Mouse (Mus musculus): ENCODE data around the gene D630045J12Rik. TPM values are rescaled to one million over a fixed set of nuclear protein-coding genes. Genes with fewer than 3 reads are reported as not detected.

The D630045J12Rik gene
- 1.5 TPM for polyA plus RNA-seq (2014; fragmentation: Illumina TruSeq; extraction: RNeasy Lipid Tissue Mini Kit (QIAGEN cat#74804); ENCODE audit: insufficient read depth, low read depth, low replicate concordance)

GRCm38 (mm10) chr6:38253736-38254641, at the start of gene D630045J12Rik:
TSS of gene D630045J12Rik (minus strand) at chr6:38254009.

GRCm38 (mm10) chr6:38298761-38299401, 45.1 kb upstream of the D630045J12Rik start, which contains the start of gene Zc3hav1l:
TSS of gene Zc3hav1l (minus strand) at chr6:38299259.

GRCm38 (mm10) chr6:38124207-38124835, 129.5 kb downstream of the D630045J12Rik start, which contains the start of gene Atp6v0a4:
TSS of gene Atp6v0a4 (minus strand) at chr6:38124586.

GRCm38 (mm10) chr6:38109160-38109795, 144.5 kb downstream of the D630045J12Rik start, which contains the start of gene Tmem213:
TSS of gene Tmem213 (plus strand) at chr6:38109255.

Other genes with a start within 250 kb of the D630045J12Rik start
- 0.52 TPM for gene Svopl, start 207.0 kb downstream of the D630045J12Rik start, polyA plus RNA-seq (2014; fragmentation: Illumina TruSeq; extraction: RNeasy Lipid Tissue Mini Kit (QIAGEN cat#74804); ENCODE audit: insufficient read depth, low read depth, low replicate concordance)
- gene Tmem213, start 144.8 kb downstream of the D630045J12Rik start, polyA plus RNA-seq (2014; fragmentation: Illumina TruSeq; extraction: RNeasy Lipid Tissue Mini Kit (QIAGEN cat#74804); ENCODE audit: insufficient read depth, low read depth, low replicate concordance), result 3.5 TPM
- gene Atp6v0a4, start 129.4 kb downstream of the D630045J12Rik start, polyA plus RNA-seq (2014; fragmentation: Illumina TruSeq; extraction: RNeasy Lipid Tissue Mini Kit (QIAGEN cat#74804); ENCODE audit: insufficient read depth, low read depth, low replicate concordance), result 1.8 TPM
- 0.75 TPM for gene Zc3hav1l, start 45.2 kb upstream of the D630045J12Rik start, polyA plus RNA-seq (2014; fragmentation: Illumina TruSeq; extraction: RNeasy Lipid Tissue Mini Kit (QIAGEN cat#74804); ENCODE audit: insufficient read depth, low read depth, low replicate concordance)
- 20.6 TPM for gene Zc3hav1, start 100.6 kb upstream of the D630045J12Rik start, polyA plus RNA-seq (2014; fragmentation: Illumina TruSeq; extraction: RNeasy Lipid Tissue Mini Kit (QIAGEN cat#74804); ENCODE audit: insufficient read depth, low read depth, low replicate concordance)
- gene Ttc26, start 127.5 kb upstream of the D630045J12Rik start, polyA plus RNA-seq (2014; fragmentation: Illumina TruSeq; extraction: RNeasy Lipid Tissue Mini Kit (QIAGEN cat#74804); ENCODE audit: insufficient read depth, low read depth, low replicate concordance), result 2.4 TPM
- gene Ubn2, start 179.9 kb upstream of the D630045J12Rik start, polyA plus RNA-seq (2014; fragmentation: Illumina TruSeq; extraction: RNeasy Lipid Tissue Mini Kit (QIAGEN cat#74804); ENCODE audit: insufficient read depth, low read depth, low replicate concordance), result 3.5 TPM